24 mouse cellular contexts compared by ENCODE assay signal in the genomic region with DNA sequence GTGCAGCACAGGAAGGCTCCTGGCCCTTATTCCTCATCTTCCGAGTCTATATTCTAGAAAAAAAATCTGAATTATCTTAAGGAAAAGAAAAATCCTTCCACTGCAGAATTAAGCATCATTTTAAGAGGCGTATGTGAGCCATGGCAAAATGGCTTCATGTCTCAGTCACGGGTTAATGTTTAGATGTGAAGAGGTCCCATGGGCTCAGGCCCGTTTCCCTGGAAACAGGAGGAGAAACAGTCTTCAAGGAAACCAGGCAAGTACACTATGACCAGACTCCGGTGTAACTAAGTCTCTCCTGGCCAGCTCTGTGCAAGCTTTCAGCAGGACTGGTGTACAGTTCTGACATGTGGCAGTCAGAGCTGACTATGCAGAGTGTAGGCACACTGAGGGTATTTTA. TPM values are rescaled to one million over a fixed set of nuclear protein-coding genes. Genes with fewer than 3 reads are reported as not detected.
A peak's percentile ranks its signal among the peaks of the same experiment; 100 is the strongest.
DNase-seq lines count a peak whose midpoint lies in the region; ATAC-seq and TF ChIP-seq lines count a peak whose summit lies in the region.
"Had no signal": no experiment of that assay in that cellular context is flagged by ENCODE, and none has a peak within 500 bp of the region (broad histone marks: within the 10 kb centered on the region; RNA-seq: fewer than 3 reads in every experiment).

No protein-coding gene starts in this region.

- H3K27me3 ChIP-seq in hindbrain, postnatal 0 days (ENCODE audit: insufficient read depth, low read length): no peaks in the 10 kb centered on the region
- no peaks in the 10 kb centered on the region for H3K27me3 ChIP-seq in hindbrain, embryonic 16.5 days (replicated peaks; ENCODE audit: control insufficient read depth, insufficient read depth, low read length)
- no peaks in the 10 kb centered on the region for H3K27me3 ChIP-seq in midbrain, postnatal 0 days (ENCODE audit: insufficient read depth, low read length)
- H3K27me3 ChIP-seq in kidney, embryonic 16.5 days (ENCODE audit: insufficient read depth, low read length): no peaks in the 10 kb centered on the region
- H3K27me3 ChIP-seq: embryonic facial prominence, embryonic 12.5 days; forebrain, embryonic 12.5 days; hindbrain, embryonic 13.5 days had no signal

- no peaks in the 10 kb centered on the region for H3K36me3 ChIP-seq in hindbrain, postnatal 0 days (ENCODE audit: insufficient read depth, low read length)
- no peaks in the 10 kb centered on the region for H3K36me3 ChIP-seq in hindbrain, embryonic 16.5 days (ENCODE audit: control insufficient read depth, insufficient read depth, low read length)
- H3K36me3 ChIP-seq in midbrain, postnatal 0 days (ENCODE audit: insufficient read depth, low read length): no peaks in the 10 kb centered on the region
- no peaks in the 10 kb centered on the region for H3K36me3 ChIP-seq in kidney, embryonic 16.5 days (ENCODE audit: insufficient read depth, low read length)
- H3K36me3 ChIP-seq: embryonic facial prominence, embryonic 12.5 days; forebrain, embryonic 12.5 days; heart, embryonic 10.5 days; hindbrain, embryonic 13.5 days had no signal

- H3K4me3 ChIP-seq in hindbrain, postnatal 0 days (ENCODE audit: low read length): no peak overlapping the region
- H3K4me3 ChIP-seq in hindbrain, embryonic 16.5 days (ENCODE audit: low read length): no peak overlapping the region
- no peak overlapping the region for H3K4me3 ChIP-seq in midbrain, postnatal 0 days (ENCODE audit: low read depth, low read length)
- H3K4me3 ChIP-seq in kidney, embryonic 16.5 days (ENCODE audit: low read length): no peak overlapping the region
- H3K4me3 ChIP-seq: embryonic facial prominence, embryonic 12.5 days; forebrain, embryonic 12.5 days; gastrocnemius, adult 2 months; heart, embryonic 10.5 days; hindbrain, embryonic 13.5 days had no signal

- no peak for TF ChIP-seq CTCF in hindbrain, postnatal 0 days (IDR thresholded peaks at IDR 0.05; ENCODE audit: low read depth)
- no peak for TF ChIP-seq CTCF in brain, embryonic 14.5 days (IDR thresholded peaks at IDR 0.05; ENCODE audit: borderline replicate concordance, extremely low read depth, insufficient read depth, insufficient read length)
- no peak for TF ChIP-seq CTCF in midbrain, postnatal 0 days (IDR thresholded peaks at IDR 0.05)

- H3K4me1 ChIP-seq in hindbrain, postnatal 0 days (ENCODE audit: insufficient read depth, low read length): no peaks in the 10 kb centered on the region
- H3K4me1 ChIP-seq in hindbrain, embryonic 16.5 days (ENCODE audit: control insufficient read depth, insufficient read depth, low read depth, low read length): no peaks in the 10 kb centered on the region; the same call in 1 of the 2 replicates
- no peaks in the 10 kb centered on the region for H3K4me1 ChIP-seq in midbrain, postnatal 0 days (ENCODE audit: insufficient read depth, low read length)
- no peaks in the 10 kb centered on the region for H3K4me1 ChIP-seq in kidney, embryonic 16.5 days (ENCODE audit: insufficient read depth, low read length)
- H3K4me1 ChIP-seq: embryonic facial prominence, embryonic 12.5 days; forebrain, embryonic 12.5 days; heart, embryonic 10.5 days had no signal

- no peak overlapping the region for H3K9ac ChIP-seq in hindbrain, postnatal 0 days (replicated peaks; ENCODE audit: low read length)
- no peak overlapping the region for H3K9ac ChIP-seq in hindbrain, embryonic 16.5 days (ENCODE audit: low read depth, low read length)
- H3K9ac ChIP-seq in midbrain, postnatal 0 days (replicated peaks; ENCODE audit: low read length, poor library complexity, severe bottlenecking): no peak overlapping the region
- H3K9ac ChIP-seq in kidney, embryonic 16.5 days (replicated peaks; ENCODE audit: low read length): no peak overlapping the region
- H3K9ac ChIP-seq: embryonic facial prominence, embryonic 12.5 days; forebrain, embryonic 12.5 days; hindbrain, embryonic 13.5 days had no signal

- H3K27ac ChIP-seq in hindbrain, postnatal 0 days: no peak overlapping the region
- no peak overlapping the region for H3K27ac ChIP-seq in hindbrain, embryonic 16.5 days (ENCODE audit: low read depth, low read length)
- no peak overlapping the region for H3K27ac ChIP-seq in midbrain, postnatal 0 days (ENCODE audit: low read depth, low read length)
- H3K27ac ChIP-seq in kidney, embryonic 16.5 days (ENCODE audit: low read length): no peak overlapping the region
- H3K27ac ChIP-seq: embryonic facial prominence, embryonic 12.5 days; forebrain, embryonic 12.5 days; gastrocnemius, adult 2 months; heart, embryonic 10.5 days; hindbrain, embryonic 13.5 days had no signal

- 54% methylated on average over 5 of the region's 5 CpGs for WGBS in hindbrain, postnatal 0 days
- 50% methylated on average over 5 of the region's 5 CpGs for WGBS in hindbrain, embryonic 16.5 days
- 53% methylated on average over 5 of the region's 5 CpGs for whole genome bisulfite sequencing in midbrain, postnatal 0 days
- 72% methylated on average over 5 of the region's 5 CpGs for WGBS in kidney, embryonic 16.5 days

- ATAC-seq in hindbrain, postnatal 0 days: no peak; the same call in 1 of the 2 replicates
- ATAC-seq in hindbrain, embryonic 16.5 days: no peak
- no peak for ATAC-seq in midbrain, postnatal 0 days (ENCODE audit: low FRiP score)
- ATAC-seq in kidney, embryonic 16.5 days (ENCODE audit: low FRiP score, low TSS enrichment): no peak
- ATAC-seq: forebrain, embryonic 16.5 days; inflammation-experienced regulatory T-cells, adult 6 months; intestine, postnatal 0 days had no signal

- no peak overlapping the region for H3K4me2 ChIP-seq in hindbrain, postnatal 0 days (ENCODE audit: low read depth, low read length)
- H3K4me2 ChIP-seq in hindbrain, embryonic 16.5 days (ENCODE audit: low read length): no peak overlapping the region
- no peak overlapping the region for H3K4me2 ChIP-seq in midbrain, postnatal 0 days (ENCODE audit: low read depth, low read length, poor library complexity, severe bottlenecking)
- no peak overlapping the region for H3K4me2 ChIP-seq in kidney, embryonic 16.5 days (replicated peaks; ENCODE audit: low read depth, low read length)
- H3K4me2 ChIP-seq: embryonic facial prominence, embryonic 12.5 days; forebrain, embryonic 12.5 days; hindbrain, embryonic 13.5 days had no signal

- no peaks in the 10 kb centered on the region for H3K9me3 ChIP-seq in hindbrain, postnatal 0 days (ENCODE audit: low read length)
- H3K9me3 ChIP-seq in hindbrain, embryonic 16.5 days (ENCODE audit: control insufficient read depth, low read length): no peaks in the 10 kb centered on the region
- H3K9me3 ChIP-seq in midbrain, postnatal 0 days (ENCODE audit: low read length): no peaks in the 10 kb centered on the region
- no peaks in the 10 kb centered on the region for H3K9me3 ChIP-seq in kidney, embryonic 16.5 days (ENCODE audit: low read length)
- H3K9me3 ChIP-seq: embryonic facial prominence, embryonic 12.5 days; forebrain, embryonic 12.5 days; heart, embryonic 10.5 days; hindbrain, embryonic 13.5 days had no signal

- TF ChIP-seq POLR2A in brain, embryonic 14.5 days (IDR thresholded peaks at IDR 0.05; ENCODE audit: borderline replicate concordance, extremely low read depth, insufficient read depth, insufficient read length, poor library complexity, severe bottlenecking): no peak

- DNase-seq in hindbrain, postnatal 0 days (ENCODE audit: low spot score): peak; percentile 56
- peak; percentile 19 for DNase-seq in 3T3-L1 (ENCODE audit: low read depth, low spot score)
- DNase-seq in brain, embryonic 14.5 days (ENCODE audit: low read depth): peak; percentile 49
- DNase-seq in midbrain, postnatal 0 days (ENCODE audit: low spot score): peak; percentile 43
- DNase-seq in gastrocnemius, postnatal 14 days: no peak
- DNase-seq: adrenal gland, adult 8-10 months; adrenal gland, postnatal 36 days; cerebellum, adult 11 months; cerebellum, adult 9-11 months; cerebellum, postnatal 36 days; gastrocnemius, adult 2 months; gastrocnemius, postnatal 36 days; heart, adult 11 months; heart, postnatal 10 days; heart, postnatal 4 days had no signal

- intact Hi-C loops in gastrocnemius, postnatal 14 days (cut with DNase I; ENCODE audit: low total_unique reads): no loop called here

RNA-seq across cellular contexts. Expression of a gene that starts 22.6 kb away (rescaled TPM):
- total RNA-seq in hindbrain, postnatal 0 days (2014; rRNA removed): 16.4 and 17.1 TPM in 2 replicates
- polyA plus RNA-seq in hindbrain, postnatal 0 days (2015; fragmentation: Nextera tagmentation; extraction: Ambion mirVana): 5.4 and 5.7 TPM in 2 replicates
- polyA plus RNA-seq in hindbrain, embryonic 16.5 days (2015; fragmentation: Nextera tagmentation; extraction: Ambion mirVana): 5.1 and 7.2 TPM in 2 replicates
- polyA plus RNA-seq in brain, embryonic 14.5 days (2012; rRNA removed): 26.1 and 43.3 TPM in 2 replicates
- total RNA-seq in midbrain, postnatal 0 days (2014; rRNA removed): 20.2 and 22.0 TPM in 2 replicates
- 7.0 and 8.2 TPM in 2 replicates for polyA plus RNA-seq in midbrain, postnatal 0 days (2015; fragmentation: Nextera tagmentation; extraction: Ambion mirVana)
- 0.34 and 0.45 TPM in 2 replicates for polyA plus RNA-seq in kidney, embryonic 16.5 days (2015; fragmentation: Nextera tagmentation; extraction: Ambion mirVana)
- total RNA-seq in gastrocnemius, postnatal 14 days (2021): 1 to 10 TPM; 2.4 to 2.5 TPM
- polyA plus RNA-seq: inflammation-experienced regulatory T-cells, adult 6 months had no signal
